Mouse (Mus musculus) kidney, postnatal 0 days (tissue): ENCODE data around the gene Tm7sf3. TPM values are rescaled to one million over a fixed set of nuclear protein-coding genes. Genes with fewer than 3 reads are reported as not detected.

Experiments
- ATAC-seq: fragments of 200-750 bp; cut with Nextera tagmentation; replicated peaks from 2 replicates; pipeline ENCODE4 v1.8.0; 2017; ENCODE audit warnings: low read depth, moderate number of reproducible peaks, moderate TSS enrichment, moderate library complexity; ENCODE audit not compliant: low FRiP score
- DNase-seq: peaks from one replicate; pipeline ENCODE4 v3.0.0-alpha.2; 2016; ENCODE audit warnings: low spot score
- H3K27ac ChIP-seq: fragments of 300-500 bp; sonication (generic); 2 replicates; pipeline ENCODE4 v1.5.1; 2014; ENCODE audit warnings: mild to moderate bottlenecking
- H3K27me3 ChIP-seq: fragments of 300-500 bp; sonication (generic); 2 replicates; pipeline ENCODE4 v1.6.1; 2014; ENCODE audit warnings: low read length, mixed read lengths; ENCODE audit not compliant: insufficient read depth
- H3K36me3 ChIP-seq: fragments of 300-500 bp; sonication (generic); 2 replicates; pipeline ENCODE4 v1.6.1; 2014; ENCODE audit warnings: low read length, mixed read lengths; ENCODE audit not compliant: insufficient read depth
- H3K4me1 ChIP-seq: fragments of 300-500 bp; sonication (generic); replicated peaks from 2 replicates; pipeline ENCODE4 v1.6.1; 2014; ENCODE audit warnings: antibody characterized with exemption, low read length, mixed read lengths; ENCODE audit not compliant: insufficient read depth
- H3K4me2 ChIP-seq: fragments of 300-500 bp; sonication (generic); 2 replicates; pipeline ENCODE4 v1.6.1; 2014; ENCODE audit warnings: mild to moderate bottlenecking, low read length, moderate library complexity, mixed read lengths
- H3K4me3 ChIP-seq: fragments of 300-500 bp; sonication (generic); replicated peaks from 2 replicates; pipeline ENCODE4 v1.5.1; 2014; ENCODE audit warnings: low read depth, low read length
- H3K9ac ChIP-seq: fragments of 300-500 bp; sonication (generic); 2 replicates; pipeline ENCODE4 v1.6.1; 2014; ENCODE audit warnings: low read depth, low read length
- H3K9me3 ChIP-seq: fragments of 300-500 bp; sonication (generic); replicated peaks from 2 replicates; pipeline ENCODE4 v1.6.1; 2016; ENCODE audit warnings: low read length, inconsistent platforms, mixed read lengths
- CTCF ChIP-seq: IDR thresholded peaks from 2 replicates; pipeline ENCODE4 v1.5.1; 2016; ENCODE audit warnings: antibody characterized with exemption, low read depth, mild to moderate bottlenecking, moderate library complexity
- whole genome bisulfite sequencing: fragments of 180-500 bp; shearing (Covaris S2); extraction: QIAGEN DNeasy Blood & Tissue Kit; methylation state at CpG from one replicate; pipeline ENCODE4 v1.1.7; 2014; 5-methylcytosine and 5-hydroxymethylcytosine counted together
- polyA plus RNA-seq: library from polyadenylated mRNA; unstranded; fragments of >200 nt; fragmentation: Nextera tagmentation; extraction: Ambion mirVana; gene quantifications from 2 replicates; pipeline ENCODE4 v1.2.1, GENCODE M21; 2015

The Tm7sf3 gene
- polyA plus RNA-seq, 1 experiment from 2014 or later, result 37.8 TPM

DNA sequence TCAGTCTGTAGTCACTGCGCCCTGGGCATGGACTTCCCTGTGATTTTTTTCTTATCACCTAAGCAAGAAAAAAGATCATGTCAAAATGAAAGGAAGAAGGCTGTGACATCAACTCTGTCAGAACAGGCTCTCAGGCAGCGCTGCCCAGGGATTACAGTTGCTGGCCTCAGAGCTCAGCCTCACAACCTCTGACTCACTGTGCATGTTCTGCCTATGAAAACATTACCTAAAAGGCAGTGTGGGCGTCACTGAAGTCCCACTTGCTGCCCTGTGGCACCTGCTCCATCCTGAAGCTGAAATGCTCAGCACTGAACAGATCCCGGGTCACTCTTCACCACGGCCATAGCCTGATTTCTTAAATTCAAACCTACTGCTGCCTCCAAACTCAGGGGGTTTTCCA, 29.9 kb downstream of the Tm7sf3 start:
- Histone ChIP-seq H3K4me1 (no peaks in the 10 kb centered on the region), H3K27me3 (no peaks in the 10 kb centered on the region), H3K9me3 (no peaks in the 10 kb centered on the region), H3K4me2 (no peak overlapping the region), H3K27ac (no peak overlapping the region), H3K4me3 (no peak overlapping the region), H3K9ac (no peak overlapping the region), H3K36me3 (peaks cover 33% of the 10 kb centered on the region)
- ATAC-seq (no peak), DNase-seq (no peak)
- no peak for TF ChIP-seq CTCF
- WGBS, result 82% methylated on average over 5 of the region's 5 CpGs

GRCm38 (mm10) chr6:146611897-146612296, 30.7 kb downstream of the Tm7sf3 start:
- Histone ChIP-seq H3K36me3 (peaks cover 29% of the 10 kb centered on the region), H3K9me3 (no peaks in the 10 kb centered on the region), H3K4me3 (no peak overlapping the region), H3K4me1 (no peaks in the 10 kb centered on the region), H3K27me3 (no peaks in the 10 kb centered on the region), H3K4me2 (no peak overlapping the region), H3K27ac (no peak overlapping the region), H3K9ac (no peak overlapping the region)
- ATAC-seq, result no peak
- WGBS, result 89% methylated on average over 7 of the region's 7 CpGs
- no peak for TF ChIP-seq CTCF
- DNase-seq, result no peak

- Histone ChIP-seq H3K4me3 (no peak overlapping the region), H3K27ac (no peak overlapping the region), H3K9me3 (no peaks in the 10 kb centered on the region), H3K4me2 (no peak overlapping the region), H3K4me1 (no peaks in the 10 kb centered on the region), H3K36me3 (peaks cover 25% of the 10 kb centered on the region), H3K9ac (no peak overlapping the region), H3K27me3 (no peaks in the 10 kb centered on the region)
- 71% methylated on average over 6 of the region's 6 CpGs for WGBS
- DNase-seq (no peak), ATAC-seq (no peak)
- no peak for TF ChIP-seq CTCF
These were observed 31.2 kb downstream of the Tm7sf3 start for GRCm38 (mm10) chr6:146611385-146611784.

DNA sequence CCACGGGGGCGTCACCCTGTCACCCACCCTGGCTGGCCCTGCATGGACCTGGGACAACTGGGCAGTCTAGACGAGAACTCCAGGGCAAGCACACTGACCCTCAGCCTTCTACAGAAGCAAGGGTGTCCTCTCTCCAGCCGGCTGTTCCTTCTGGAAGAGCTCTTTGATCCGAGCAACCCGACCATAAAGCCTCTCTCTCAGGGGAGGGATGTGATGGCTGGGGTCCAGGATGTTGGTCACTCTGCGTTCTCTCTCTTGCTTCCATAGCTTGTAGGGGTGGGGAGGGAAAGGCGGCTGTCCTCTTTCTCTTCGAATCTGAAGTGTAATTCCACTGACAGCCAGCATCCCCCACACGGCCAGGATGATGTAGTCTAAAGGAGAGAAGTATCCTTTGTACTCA, 39.0 kb downstream of the Tm7sf3 start:
- WGBS, result 32% methylated on average over 10 of the region's 10 CpGs
- H3K9ac ChIP-seq, result no peak overlapping the region
- ATAC-seq (peak; percentile 40; the same call in 1 of the 2 replicates), DNase-seq (peak; percentile 54)
- TF ChIP-seq CTCF, result no peak
- H3K4me2 ChIP-seq, result no peak overlapping the region
- no peak overlapping the region for H3K4me3 ChIP-seq
- no peaks in the 10 kb centered on the region for H3K9me3 ChIP-seq
- no peaks in the 10 kb centered on the region for H3K4me1 ChIP-seq
- H3K27ac ChIP-seq, result no peak overlapping the region
- H3K27me3 ChIP-seq, result no peaks in the 10 kb centered on the region
- peaks cover 45% of the 10 kb centered on the region for H3K36me3 ChIP-seq

DNA sequence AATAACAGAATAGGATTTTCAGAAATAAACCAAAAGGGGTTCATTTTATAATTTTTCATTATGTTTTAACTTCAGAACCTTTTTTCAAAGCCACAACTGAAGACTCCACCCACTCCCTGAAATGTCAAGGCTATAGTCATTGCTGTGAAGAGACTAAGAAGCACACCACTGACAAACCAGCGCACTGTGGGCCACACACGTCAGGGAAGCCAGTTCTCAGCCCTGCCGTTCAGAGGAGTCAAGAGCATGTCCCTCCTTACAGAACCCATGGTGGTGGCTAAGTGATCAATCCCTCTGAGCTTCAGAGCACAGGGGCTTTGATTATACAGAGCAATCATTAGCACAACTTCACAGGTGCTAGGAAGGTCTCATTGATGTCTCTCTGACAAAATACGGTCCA, 40.0 kb downstream of the Tm7sf3 start:
- peaks cover 44% of the 10 kb centered on the region for H3K36me3 ChIP-seq
- H3K9me3 ChIP-seq, result no peaks in the 10 kb centered on the region
- H3K9ac ChIP-seq, result no peak overlapping the region
- DNase-seq (no peak), ATAC-seq (no peak)
- no peak overlapping the region for H3K4me2 ChIP-seq
- no peaks in the 10 kb centered on the region for H3K4me1 ChIP-seq
- no peaks in the 10 kb centered on the region for H3K27me3 ChIP-seq
- no peak for TF ChIP-seq CTCF
- WGBS, result 76% methylated on average over 4 of the region's 4 CpGs
- H3K27ac ChIP-seq, result no peak overlapping the region
- H3K4me3 ChIP-seq, result no peak overlapping the region

- 86% methylated on average over 5 of the region's 5 CpGs for WGBS
- ATAC-seq, result no peak
- Histone ChIP-seq H3K9ac (no peak overlapping the region), H3K27ac (no peak overlapping the region), H3K36me3 (peaks cover 18% of the 10 kb centered on the region), H3K27me3 (no peaks in the 10 kb centered on the region), H3K4me3 (no peak overlapping the region), H3K9me3 (no peaks in the 10 kb centered on the region), H3K4me1 (no peaks in the 10 kb centered on the region), H3K4me2 (no peak overlapping the region)
- DNase-seq, result no peak
- TF ChIP-seq CTCF, result no peak
These were observed 57.5 kb downstream of the Tm7sf3 start for GRCm38 (mm10) chr6:146585134-146585533.

- no peak for TF ChIP-seq CTCF
- no peaks in the 10 kb centered on the region for H3K9me3 ChIP-seq
- no peak overlapping the region for H3K4me3 ChIP-seq
- H3K4me2 ChIP-seq, result no peak overlapping the region
- 72% methylated on average over 2 of the region's 2 CpGs for WGBS
- ATAC-seq (no peak), DNase-seq (no peak)
- H3K9ac ChIP-seq, result no peak overlapping the region
- H3K36me3 ChIP-seq, result peaks cover 4% of the 10 kb centered on the region
- no peaks in the 10 kb centered on the region for H3K4me1 ChIP-seq
- H3K27me3 ChIP-seq, result no peaks in the 10 kb centered on the region
- H3K27ac ChIP-seq, result no peak overlapping the region
These were observed 59.1 kb downstream of the Tm7sf3 start for GRCm38 (mm10) chr6:146583366-146584046.
